ENCODE assay signal across 20 mouse cellular contexts in genomic region chr12:75329188-75329587, GRCm38 (mm10).
"Had no signal": no experiment of that assay in that cellular context is flagged by ENCODE, and none has a peak within 500 bp of the region (broad histone marks: within the 10 kb centered on the region; RNA-seq: fewer than 3 reads in every experiment).

No protein-coding gene starts in this region.

- ATAC-seq: inflammation-experienced regulatory T-cells, adult 6 months; intestine, embryonic 16.5 days; midbrain, embryonic 15.5 days had no signal

- DNase-seq: kidney, adult 18-20 months; kidney, adult 9 months; kidney, postnatal 14 days; layer of hippocampus, adult 9-11 months; lung, adult 18-20 months; lung, postnatal 10 days; lung, postnatal 36 days; right cerebral cortex, adult 18-20 months; right cerebral cortex, postnatal 14 days; right cerebral cortex, postnatal 4 days; thymus, postnatal 25 days had no signal

- H3K4me3 ChIP-seq: layer of hippocampus, adult 2 months; lung, embryonic 15.5 days; midbrain, embryonic 12.5 days; midbrain, embryonic 15.5 days; neural tube, embryonic 12.5 days; neural tube, embryonic 15.5 days; stomach, embryonic 15.5 days had no signal

- H3K27ac ChIP-seq: layer of hippocampus, adult 2 months; lung, embryonic 15.5 days; midbrain, embryonic 12.5 days; midbrain, embryonic 15.5 days; neural tube, embryonic 12.5 days; neural tube, embryonic 15.5 days; stomach, embryonic 15.5 days had no signal

- H3K4me1 ChIP-seq: lung, embryonic 15.5 days; midbrain, embryonic 12.5 days; midbrain, embryonic 15.5 days; neural tube, embryonic 12.5 days; neural tube, embryonic 15.5 days; stomach, embryonic 15.5 days had no signal

- H3K4me2 ChIP-seq: lung, embryonic 15.5 days; midbrain, embryonic 12.5 days; midbrain, embryonic 15.5 days; neural tube, embryonic 12.5 days; neural tube, embryonic 15.5 days; stomach, embryonic 15.5 days had no signal

- H3K36me3 ChIP-seq: lung, embryonic 15.5 days; midbrain, embryonic 12.5 days; midbrain, embryonic 15.5 days; neural tube, embryonic 12.5 days; neural tube, embryonic 15.5 days; stomach, embryonic 15.5 days had no signal

- H3K27me3 ChIP-seq: lung, embryonic 15.5 days; midbrain, embryonic 12.5 days; midbrain, embryonic 15.5 days; neural tube, embryonic 12.5 days; neural tube, embryonic 15.5 days; stomach, embryonic 15.5 days had no signal

- H3K9ac ChIP-seq: lung, embryonic 15.5 days; midbrain, embryonic 12.5 days; midbrain, embryonic 15.5 days; neural tube, embryonic 12.5 days; neural tube, embryonic 15.5 days; stomach, embryonic 15.5 days had no signal

- H3K9me3 ChIP-seq: lung, embryonic 15.5 days; midbrain, embryonic 12.5 days; midbrain, embryonic 15.5 days; neural tube, embryonic 12.5 days; neural tube, embryonic 15.5 days; stomach, embryonic 15.5 days had no signal
